Mouse (Mus musculus) forebrain, postnatal 0 days (tissue): ENCODE measurements around the gene Mast3. TPM values are rescaled to one million over a fixed set of nuclear protein-coding genes. Genes with fewer than 3 reads are reported as not detected.

Experiments
- ATAC-seq: fragments of 200-750 bp; cut with Nextera tagmentation; 2 replicates; pipeline ENCODE4 v1.8.0; 2017; ENCODE audit warnings: mild to moderate bottlenecking, moderate library complexity
- DNase-seq: peaks from one replicate; pipeline ENCODE4 v3.0.0-alpha.2; 2015
- H3K27ac ChIP-seq: fragments of 300-500 bp; sonication (generic); 2 replicates; pipeline ENCODE4 v1.5.1; 2014; ENCODE audit warnings: low read depth, mild to moderate bottlenecking, antibody characterized with exemption, low read length, moderate library complexity, mixed read lengths
- H3K27me3 ChIP-seq: fragments of 300-500 bp; sonication (generic); 2 replicates; pipeline ENCODE4 v1.6.1; 2014; ENCODE audit warnings: mild to moderate bottlenecking, low read length, mixed read lengths; ENCODE audit not compliant: insufficient read depth
- H3K36me3 ChIP-seq: fragments of 300-500 bp; sonication (generic); 2 replicates; pipeline ENCODE4 v1.6.1; 2014; ENCODE audit warnings: mild to moderate bottlenecking, moderate library complexity; ENCODE audit not compliant: insufficient read depth
- H3K4me1 ChIP-seq: fragments of 300-500 bp; sonication (generic); 2 replicates; pipeline ENCODE4 v1.6.1; 2014; ENCODE audit warnings: antibody characterized with exemption; ENCODE audit not compliant: insufficient read depth
- H3K4me2 ChIP-seq: fragments of 300-500 bp; sonication (generic); 2 replicates; pipeline ENCODE4 v1.6.1; 2014; ENCODE audit warnings: low read depth, mild to moderate bottlenecking, moderate library complexity
- H3K4me3 ChIP-seq: fragments of 300-500 bp; sonication (generic); 2 replicates; pipeline ENCODE4 v1.5.1; 2014; ENCODE audit warnings: low read depth, low read length, mixed read lengths
- H3K9ac ChIP-seq: fragments of 300-500 bp; sonication (generic); 2 replicates; pipeline ENCODE4 v1.6.1; 2014; ENCODE audit warnings: mild to moderate bottlenecking
- H3K9me3 ChIP-seq: fragments of 300-500 bp; sonication (generic); 2 replicates; pipeline ENCODE4 v1.6.1; 2016; ENCODE audit warnings: low read length
- CTCF ChIP-seq: sonication (generic); IDR thresholded peaks from 2 replicates; pipeline ENCODE4 v1.5.1; 2016; ENCODE audit warnings: antibody characterized with exemption, control low read depth, low read depth
- WGBS: fragments of 180-500 bp; shearing (Covaris S2); extraction: QIAGEN DNeasy Blood & Tissue Kit; methylation state at CpG from one replicate; pipeline ENCODE4 v1.1.7; 2014; 5-methylcytosine and 5-hydroxymethylcytosine counted together
- polyA plus RNA-seq: library from polyadenylated mRNA; unstranded; fragments of >200 nt; fragmentation: Nextera tagmentation; extraction: Ambion mirVana; gene quantifications from 2 replicates; pipeline ENCODE4 v1.2.1, GENCODE M21; 2015
- total RNA-seq: library from RNA; depleted of rRNA; stranded (reverse); fragments of >200 nt; gene quantifications from 2 replicates; pipeline ENCODE4 v1.2.3, GENCODE M21; 2014

The Mast3 gene
- total and polyA plus RNA-seq, 2 experiments from 2014 or later = 25.2 to 60.0 TPM

- H3K9me3 ChIP-seq = no peaks in the 10 kb centered on the region
- H3K4me1 ChIP-seq = 0 out of 2 replicates have a peak, but pooled peaks cover 5% of the 10 kb centered on the region
- H3K27ac ChIP-seq = no peak overlapping the region
- DNase-seq (no peak), ATAC-seq (no peak)
- H3K4me3 ChIP-seq = no peak overlapping the region
- H3K36me3 ChIP-seq = peaks cover 20% of the 10 kb centered on the region
- no peak overlapping the region for H3K4me2 ChIP-seq
- H3K27me3 ChIP-seq = no peaks in the 10 kb centered on the region; the same call in 1 of the 2 replicates
- 87% methylated on average over 8 of the region's 8 CpGs for WGBS
- TF ChIP-seq CTCF = no peak
- no peak overlapping the region for H3K9ac ChIP-seq
These were observed 40.8 kb downstream of the Mast3 start for GRCm38 (mm10) chr8:70764026-70764425.

DNA sequence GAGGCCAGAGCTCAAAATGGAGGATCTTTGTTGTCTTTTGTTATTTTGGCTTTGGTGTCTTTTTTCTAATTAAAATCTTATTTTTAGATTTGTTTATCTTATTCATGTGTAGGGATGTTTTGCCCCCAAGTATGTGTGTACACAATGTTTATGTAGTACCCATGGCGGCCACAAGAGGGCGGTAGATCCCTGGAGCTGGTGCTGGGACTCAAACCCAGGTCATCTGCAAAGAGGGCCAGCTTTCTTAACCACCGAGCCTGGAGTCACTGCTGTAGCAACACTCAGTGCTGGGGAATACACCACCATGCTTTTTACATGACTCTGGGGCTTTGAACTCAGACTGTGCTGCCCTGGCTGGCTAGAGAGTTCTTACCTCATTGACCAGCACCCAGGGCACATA lies 41.5 kb downstream of the Mast3 start:
- WGBS = 5% methylated on average over 3 of the region's 3 CpGs

GRCm38 (mm10) chr8:70762118-70762517 lies 42.7 kb downstream of the Mast3 start:
- ATAC-seq (no peak), DNase-seq (no peak)
- no peak overlapping the region for H3K4me3 ChIP-seq
- H3K36me3 ChIP-seq = peaks cover 19% of the 10 kb centered on the region
- no peaks in the 10 kb centered on the region for H3K9me3 ChIP-seq
- 0 out of 2 replicates have a peak, but pooled peaks cover 5% of the 10 kb centered on the region for H3K4me1 ChIP-seq
- no peak overlapping the region for H3K9ac ChIP-seq
- no peaks in the 10 kb centered on the region; the same call in 1 of the 2 replicates for H3K27me3 ChIP-seq
- H3K4me2 ChIP-seq = no peak overlapping the region
- no peak for TF ChIP-seq CTCF
- H3K27ac ChIP-seq = no peak overlapping the region
- WGBS = 85% methylated on average over 1 of the region's 1 CpGs

More for the DNA sequence above, 41.5 kb downstream of the Mast3 start:
- Histone ChIP-seq H3K36me3 (peaks cover 19% of the 10 kb centered on the region), H3K4me2 (no peak overlapping the region), H3K4me1 (0 out of 2 replicates have a peak, but pooled peaks cover 5% of the 10 kb centered on the region), H3K4me3 (no peak overlapping the region), H3K27ac (no peak overlapping the region), H3K27me3 (no peaks in the 10 kb centered on the region; the same call in 1 of the 2 replicates), H3K9me3 (no peaks in the 10 kb centered on the region), H3K9ac (no peak overlapping the region)
- peak; percentile 41 for DNase-seq
- no peak for ATAC-seq
- TF ChIP-seq CTCF = peak; percentile 81

- DNase-seq (peak; percentile 98), ATAC-seq (peak; percentile 96)
- H3K27me3 ChIP-seq = no peaks in the 10 kb centered on the region; the same call in 1 of the 2 replicates
- peak within 1 kb of the TSS; percentile 56 for H3K4me3 ChIP-seq
- no peaks in the 10 kb centered on the region for H3K4me1 ChIP-seq
- 1% methylated on average over 54 of the region's 55 CpGs for WGBS
- peak within 1 kb of the TSS; percentile 73 for H3K27ac ChIP-seq
- peaks cover 31% of the 10 kb centered on the region for H3K36me3 ChIP-seq
- no peak for TF ChIP-seq CTCF
- H3K9ac ChIP-seq = peak within 1 kb of the TSS; percentile 72
- peak within 1 kb of the TSS; percentile 98 for H3K4me2 ChIP-seq
- no peaks in the 10 kb centered on the region for H3K9me3 ChIP-seq
These were observed 44.0 kb downstream of the Mast3 start, which contains the start of gene Mpv17l2 for GRCm38 (mm10) chr8:70760775-70761406. TSS of gene Mpv17l2 (minus strand) at chr8:70760946.

DNA sequence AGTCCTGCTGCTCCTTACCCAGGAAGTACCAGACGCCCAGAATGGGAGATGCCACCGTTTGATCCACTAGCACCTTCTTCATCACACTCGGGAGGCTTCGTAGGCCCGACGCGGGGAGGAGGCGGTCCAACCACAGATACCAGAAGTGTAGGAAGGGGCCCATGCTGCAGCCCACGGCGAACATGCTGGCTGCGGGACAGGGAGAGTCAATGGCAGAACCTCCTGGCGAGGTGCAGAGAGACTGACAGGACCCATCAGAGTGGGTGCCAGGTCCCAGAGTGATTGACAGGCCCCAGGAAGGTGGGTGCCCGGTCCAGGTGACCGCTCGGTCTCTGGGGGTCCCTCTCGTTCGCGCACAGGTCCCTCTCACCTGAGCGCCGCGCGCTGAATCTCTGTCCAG lies 44.5 kb downstream of the Mast3 start:
- Histone ChIP-seq H3K36me3 (peaks cover 32% of the 10 kb centered on the region), H3K9ac (peak overlapping the region; percentile 72), H3K9me3 (no peaks in the 10 kb centered on the region), H3K27me3 (no peaks in the 10 kb centered on the region), H3K4me2 (peak overlapping the region; percentile 98), H3K27ac (peak overlapping the region; percentile 73), H3K4me3 (peak overlapping the region; percentile 56), H3K4me1 (peaks cover 4% of the 10 kb centered on the region)
- DNase-seq (no peak), ATAC-seq (peak; percentile 3)
- WGBS = 1% methylated on average over 22 of the region's 22 CpGs
- no peak for TF ChIP-seq CTCF

DNA sequence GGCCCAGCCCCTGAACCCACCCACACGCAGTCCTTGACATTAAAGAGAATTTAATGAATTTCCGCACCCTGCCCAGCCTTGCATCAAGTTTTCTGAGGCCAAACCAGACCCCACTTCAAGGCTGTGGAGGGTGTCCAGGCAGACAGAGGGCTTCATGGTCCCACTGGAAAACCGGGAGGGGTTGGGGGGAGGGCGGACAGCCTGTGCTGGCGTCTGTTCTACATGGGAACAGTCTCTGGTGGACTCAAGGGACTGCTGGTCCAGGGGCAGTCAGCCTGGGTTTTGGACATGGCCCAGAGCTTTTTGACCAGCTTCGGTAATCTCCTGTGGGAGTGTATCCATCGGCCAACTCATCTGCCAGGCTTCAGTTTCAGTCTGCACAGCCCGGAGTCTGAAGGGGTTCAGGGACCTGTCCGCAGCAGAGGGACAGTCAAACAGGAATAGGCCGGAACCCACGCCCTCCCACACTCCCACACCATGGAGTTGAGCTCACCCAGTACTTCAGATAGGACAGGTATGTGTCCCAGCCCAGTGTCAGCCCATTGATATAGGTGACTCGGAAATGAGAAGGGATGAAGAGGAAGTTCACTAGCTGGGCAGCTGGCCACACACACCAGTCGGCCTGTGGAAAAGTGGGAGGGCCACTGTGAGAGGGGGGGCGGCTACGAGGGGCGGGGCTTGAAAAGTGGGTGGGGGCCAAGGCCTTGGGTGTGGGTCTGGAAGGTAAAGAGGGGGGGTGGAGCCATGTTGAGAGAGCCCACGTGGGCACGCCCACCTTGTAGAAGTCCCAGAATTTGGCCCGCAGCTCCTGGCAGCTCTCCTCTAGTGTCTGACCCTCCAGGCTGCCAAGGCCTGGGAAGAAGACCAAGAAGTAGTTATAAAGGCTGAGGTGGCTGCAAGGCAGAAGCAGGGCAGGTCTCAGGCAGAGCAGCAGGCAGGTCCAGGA lies 46.0 kb downstream of the Mast3 start:
- TF ChIP-seq CTCF = no peak
- H3K27ac ChIP-seq = no peak overlapping the region

More for the DNA sequence above, 46.0 kb downstream of the Mast3 start:
- Histone ChIP-seq H3K36me3 (peaks cover 32% of the 10 kb centered on the region), H3K27me3 (no peaks in the 10 kb centered on the region), H3K9ac (no peak overlapping the region), H3K9me3 (no peaks in the 10 kb centered on the region), H3K4me2 (no peak overlapping the region; the same call in 1 of the 2 replicates), H3K4me1 (peaks cover 7% of the 10 kb centered on the region), H3K4me3 (no peak overlapping the region)
- no peak for DNase-seq
- ATAC-seq = no peak
- 60% methylated on average over 19 of the region's 19 CpGs for WGBS
